Mouse (Mus musculus): ENCODE results near the gene Krt72. TPM values are rescaled to one million over a fixed set of nuclear protein-coding genes. Genes with fewer than 3 reads are reported as not detected.

The Krt72 gene
- not detected in 2 replicates for polyA plus RNA-seq (2012; rRNA removed)

- WGBS, result 88% methylated on average over 18 of the region's 18 CpGs
- DNase-seq (ENCODE audit: low read depth, low spot score), result no peak
These were observed at the start of gene Krt72 for GRCm38 (mm10) chr15:101786360-101786759. Krt72 (minus strand) TSS chr15:101786460.

DNA sequence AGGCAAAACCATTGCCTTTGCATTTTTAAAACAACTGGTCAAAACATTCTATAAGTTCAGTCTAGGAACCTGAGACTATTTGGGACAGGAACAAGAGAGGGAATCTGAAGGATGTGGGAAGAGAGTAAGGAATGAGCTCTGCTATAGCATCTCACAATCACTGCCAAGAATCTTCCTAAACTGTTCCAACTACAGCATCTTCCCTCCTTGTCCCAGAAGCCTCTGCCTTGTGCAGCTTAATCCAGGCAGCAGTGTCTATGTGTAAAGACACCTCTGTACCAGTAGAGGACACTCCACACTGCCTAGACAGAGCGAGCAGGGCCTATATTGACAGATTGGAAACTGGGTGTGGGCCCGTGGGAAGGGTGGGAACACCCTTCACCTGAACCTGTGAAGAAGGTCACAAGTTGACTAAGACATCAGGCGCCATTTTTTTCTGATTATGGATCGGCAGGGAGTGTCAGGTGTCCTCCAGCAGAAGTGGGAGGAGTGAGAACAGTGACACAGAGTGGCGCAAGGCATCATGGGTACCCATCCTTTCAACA, 48.6 kb upstream of the Krt72 start:
- DNase-seq (ENCODE audit: low read depth, low spot score), result no peak
- 52% methylated on average over 5 of the region's 5 CpGs for WGBS

- DNase-seq (ENCODE audit: low read depth, low spot score), result no peak
These were observed 46.9 kb upstream of the Krt72 start for GRCm38 (mm10) chr15:101833131-101833530.

GRCm38 (mm10) chr15:101829441-101829840, 43.2 kb upstream of the Krt72 start:
- no peak for DNase-seq (ENCODE audit: low read depth, low spot score)
- WGBS, result 73% methylated on average over 5 of the region's 5 CpGs

More at GRCm38 (mm10) chr15:101833131-101833530, 46.9 kb upstream of the Krt72 start:
- WGBS, result 23% methylated on average over 6 of the region's 6 CpGs

DNA sequence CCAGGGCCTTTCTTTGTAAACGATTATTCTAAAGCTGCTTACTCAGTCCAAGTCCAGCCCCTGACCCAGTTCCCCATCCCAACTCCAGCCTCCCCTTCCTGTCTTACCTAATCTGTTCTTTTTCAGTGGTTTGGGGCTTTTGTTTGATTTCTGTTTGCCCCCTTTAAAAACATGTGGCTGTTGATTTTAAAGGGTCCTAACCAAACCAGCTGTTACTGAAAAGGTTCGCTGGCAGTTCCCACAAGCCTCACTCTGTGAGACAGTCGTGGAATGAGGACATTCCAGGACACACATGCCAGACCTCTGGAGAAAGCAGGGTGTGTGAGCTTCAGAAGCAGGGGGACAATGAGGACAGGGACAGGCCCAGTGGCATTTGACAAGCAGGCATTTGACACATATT, 35.5 kb upstream of the Krt72 start:
- 14% methylated on average over 3 of the region's 3 CpGs for WGBS
- DNase-seq (ENCODE audit: low read depth, low spot score), result no peak

GRCm38 (mm10) chr15:101817875-101818274, 31.6 kb upstream of the Krt72 start, which contains the start of gene Krt2:
Krt2 (minus strand) TSS chr15:101818169.
- 79% methylated on average over 16 of the region's 16 CpGs for WGBS
- no peak for DNase-seq (ENCODE audit: low read depth, low spot score)

GRCm38 (mm10) chr15:101803052-101803822, 17.0 kb upstream of the Krt72 start:
- DNase-seq (ENCODE audit: low read depth, low spot score), result no peak
- WGBS, result 81% methylated on average over 11 of the region's 11 CpGs

- no peak for DNase-seq (ENCODE audit: low read depth, low spot score)
- 76% methylated on average over 6 of the region's 6 CpGs for WGBS
These were observed 16.1 kb upstream of the Krt72 start, which contains the start of gene Krt73 for GRCm38 (mm10) chr15:101802296-101802835. Krt73 (minus strand) TSS chr15:101802346.

DNA sequence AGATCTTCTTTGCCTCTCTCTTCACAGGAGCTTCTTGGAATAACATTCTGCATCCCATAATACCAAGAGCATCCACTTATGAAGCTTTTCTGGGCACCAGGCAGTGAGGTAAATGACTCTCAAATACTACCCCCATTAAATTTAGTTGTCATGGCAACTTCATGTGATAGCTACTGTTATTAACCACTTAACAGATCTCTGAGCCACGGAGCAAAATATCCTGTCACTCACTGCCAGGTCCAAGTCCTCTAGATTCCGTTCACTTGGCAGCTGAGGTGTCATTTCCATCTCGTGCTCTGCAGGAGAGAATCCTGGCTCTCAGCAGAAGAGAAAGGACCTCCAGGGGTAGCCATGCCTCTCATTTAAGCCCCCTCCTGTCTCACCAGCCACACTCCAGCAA, 4.6 kb upstream of the Krt72 start:
- no peak for DNase-seq (ENCODE audit: low read depth, low spot score)

GRCm38 (mm10) chr15:101773420-101773819, 12.8 kb downstream of the Krt72 start:
- WGBS, result 25% methylated on average over 10 of the region's 10 CpGs
- DNase-seq (ENCODE audit: low read depth, low spot score), result no peak

More for the DNA sequence above, 4.6 kb upstream of the Krt72 start:
- WGBS, result 10% methylated on average over 3 of the region's 3 CpGs

GRCm38 (mm10) chr15:101772711-101773081, 13.6 kb downstream of the Krt72 start:
- 3% methylated on average over 5 of the region's 5 CpGs for WGBS
- peak; percentile 61 for DNase-seq (ENCODE audit: low read depth, low spot score)

DNA sequence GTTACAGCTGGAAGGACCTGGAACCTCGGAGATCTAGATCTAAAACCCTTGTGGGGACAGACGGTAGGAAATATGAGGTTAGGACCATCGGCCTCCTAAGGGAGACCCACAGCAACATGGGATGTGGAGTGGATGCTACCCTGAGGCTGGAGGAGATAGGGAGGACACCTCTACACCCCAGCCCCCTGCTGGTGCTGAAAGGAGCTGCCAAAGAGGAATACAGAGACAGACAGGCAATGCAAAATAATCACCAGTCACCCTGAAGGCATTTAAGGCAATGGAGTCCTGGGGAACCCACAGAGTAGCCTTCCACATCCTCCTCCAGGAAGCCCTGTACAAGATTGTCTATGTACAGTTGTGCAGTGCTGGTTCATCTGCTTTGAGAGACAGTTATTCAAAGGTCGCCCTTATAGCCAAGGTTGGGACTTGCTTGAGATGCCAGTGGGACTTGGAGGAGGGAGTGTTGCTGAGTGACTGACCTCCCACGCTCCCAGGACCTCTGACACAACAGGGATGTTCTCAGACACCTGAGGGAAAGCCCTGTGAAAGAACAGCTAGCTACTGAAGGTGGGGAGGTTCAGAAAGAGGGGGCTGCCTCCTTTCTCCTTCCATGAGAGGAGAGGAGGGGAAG, 14.1 kb downstream of the Krt72 start:
- DNase-seq (ENCODE audit: low read depth, low spot score), result no peak
- 68% methylated on average over 5 of the region's 5 CpGs for WGBS

DNA sequence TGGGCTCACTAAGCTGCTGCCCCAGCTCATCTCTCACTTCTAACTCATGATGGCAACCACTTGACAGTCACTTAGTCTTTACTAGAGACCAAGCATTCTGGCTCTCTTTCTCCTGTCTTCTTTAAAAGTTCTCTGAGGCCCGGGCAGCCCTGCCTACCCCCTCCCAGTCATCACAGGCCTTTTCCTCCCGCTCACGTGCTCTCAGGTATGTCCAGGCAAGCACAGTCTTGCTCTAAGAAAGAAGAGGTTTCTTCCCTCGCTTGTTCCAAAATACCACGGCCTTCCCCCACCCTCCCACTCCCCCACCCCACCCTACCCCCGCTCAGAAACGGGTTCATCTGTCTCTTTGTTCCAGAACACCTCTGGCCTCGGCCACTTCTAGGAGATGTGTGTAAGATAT, 16.0 kb downstream of the Krt72 start:
- no peak for DNase-seq (ENCODE audit: low read depth, low spot score)
- 30% methylated on average over 8 of the region's 8 CpGs for WGBS

DNA sequence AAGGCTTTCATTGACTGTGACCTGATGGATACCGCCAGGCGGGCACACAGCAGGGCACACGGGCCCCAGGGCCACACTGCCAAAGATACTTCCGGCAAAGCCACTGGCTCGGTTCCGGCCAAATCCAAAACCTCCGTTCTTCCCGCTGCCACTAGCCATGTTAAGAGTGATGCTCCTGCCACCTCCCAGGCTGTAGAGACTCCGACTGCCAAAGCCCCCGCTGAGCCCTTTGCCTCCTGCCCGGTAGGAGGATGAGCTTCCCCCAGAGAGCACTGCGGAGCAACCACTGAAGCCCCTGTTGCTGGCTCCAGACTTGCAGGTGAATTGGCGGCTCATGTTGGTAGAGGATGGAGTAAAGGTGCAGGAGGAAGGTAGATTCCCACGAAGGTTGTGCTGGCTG, 43.5 kb downstream of the Krt72 start, which contains the start of gene Krt71:
Gene Krt71 (minus strand): TSS at position 399 of the 400 bp plus-strand sequence.
- no peak for DNase-seq (ENCODE audit: low read depth, low spot score)
- WGBS, result 61% methylated on average over 14 of the region's 14 CpGs

GRCm38 (mm10) chr15:101737786-101738185, 48.5 kb downstream of the Krt72 start:
- no peak for DNase-seq (ENCODE audit: low read depth, low spot score)
- WGBS, result 47% methylated on average over 7 of the region's 7 CpGs

- no peak for DNase-seq (ENCODE audit: low read depth, low spot score)
These were observed 55.6 kb downstream of the Krt72 start for GRCm38 (mm10) chr15:101730653-101731052.

Other genes starting within 250 kb of the Krt72 start
- gene Krt82, start 235.8 kb downstream of the Krt72 start, polyA plus RNA-seq (2012; rRNA removed), result not detected in 2 replicates
- 0.04 TPM in 1 of 2 replicates, not detected in the other for gene Krt90, start 223.5 kb downstream of the Krt72 start, polyA plus RNA-seq (2012; rRNA removed)
- not detected in 2 replicates for gene Krt75, start 212.6 kb downstream of the Krt72 start, polyA plus RNA-seq (2012; rRNA removed)
- not detected in 2 replicates for gene Gm5414, start 158.3 kb downstream of the Krt72 start, polyA plus RNA-seq (2012; rRNA removed)
- not detected in 2 replicates for gene Gm5478, start 139.1 kb downstream of the Krt72 start, polyA plus RNA-seq (2012; rRNA removed)
- gene Krt6b, start 106.2 kb downstream of the Krt72 start, polyA plus RNA-seq (2012; rRNA removed), result not detected in 2 replicates
- gene Krt6a, start 92.2 kb downstream of the Krt72 start, polyA plus RNA-seq (2012; rRNA removed), result 0.04 TPM in 1 of 2 replicates, not detected in the other
- 0.07 and 0.14 TPM in 2 replicates for gene Krt5, start 73.6 kb downstream of the Krt72 start, polyA plus RNA-seq (2012; rRNA removed)
- not detected in 2 replicates for gene Krt71, start 43.4 kb downstream of the Krt72 start, polyA plus RNA-seq (2012; rRNA removed)
- gene Krt73, start 15.9 kb upstream of the Krt72 start, polyA plus RNA-seq (2012; rRNA removed), result not detected in 2 replicates
- not detected in 2 replicates for gene Krt2, start 31.7 kb upstream of the Krt72 start, polyA plus RNA-seq (2012; rRNA removed)
- 0.04 and 0.17 TPM in 2 replicates for gene Krt1, start 64.3 kb upstream of the Krt72 start, polyA plus RNA-seq (2012; rRNA removed)
- gene Krt77, start 83.2 kb upstream of the Krt72 start, polyA plus RNA-seq (2012; rRNA removed), result not detected in 2 replicates
- gene Krt76, start 106.5 kb upstream of the Krt72 start, polyA plus RNA-seq (2012; rRNA removed), result 0.02 TPM in 1 of 2 replicates, not detected in the other
- gene Krt4, start 138.3 kb upstream of the Krt72 start, polyA plus RNA-seq (2012; rRNA removed), result 0.11 and 0.21 TPM in 2 replicates
- gene Krt79, start 153.9 kb upstream of the Krt72 start, polyA plus RNA-seq (2012; rRNA removed), result 0.21 and 0.43 TPM in 2 replicates
- gene Krt78, start 167.8 kb upstream of the Krt72 start, polyA plus RNA-seq (2012; rRNA removed), result 0.16 and 0.19 TPM in 2 replicates
- gene Krt8, start 218.0 kb upstream of the Krt72 start, polyA plus RNA-seq (2012; rRNA removed), result 2,897 and 3,506 TPM in 2 replicates
- 214 and 251 TPM in 2 replicates for gene Krt18, start 241.7 kb upstream of the Krt72 start, polyA plus RNA-seq (2012; rRNA removed)